Mouse (Mus musculus) testis, postnatal 14 days (tissue): ENCODE data around the gene 1500009C09Rik.
A peak's percentile ranks its signal among the peaks of the same experiment; 100 is the strongest.
"Not testable (repeated sequence)": the region's sequence is repeated elsewhere in the genome, so short reads cannot be mapped to it uniquely, and the experiment has no call there.

ENCODE experiments used
- DNase-seq: peaks from one replicate; pipeline ENCODE4 v3.0.0; 2021; ENCODE audit warnings: low spot score

The 1500009C09Rik gene

DNA sequence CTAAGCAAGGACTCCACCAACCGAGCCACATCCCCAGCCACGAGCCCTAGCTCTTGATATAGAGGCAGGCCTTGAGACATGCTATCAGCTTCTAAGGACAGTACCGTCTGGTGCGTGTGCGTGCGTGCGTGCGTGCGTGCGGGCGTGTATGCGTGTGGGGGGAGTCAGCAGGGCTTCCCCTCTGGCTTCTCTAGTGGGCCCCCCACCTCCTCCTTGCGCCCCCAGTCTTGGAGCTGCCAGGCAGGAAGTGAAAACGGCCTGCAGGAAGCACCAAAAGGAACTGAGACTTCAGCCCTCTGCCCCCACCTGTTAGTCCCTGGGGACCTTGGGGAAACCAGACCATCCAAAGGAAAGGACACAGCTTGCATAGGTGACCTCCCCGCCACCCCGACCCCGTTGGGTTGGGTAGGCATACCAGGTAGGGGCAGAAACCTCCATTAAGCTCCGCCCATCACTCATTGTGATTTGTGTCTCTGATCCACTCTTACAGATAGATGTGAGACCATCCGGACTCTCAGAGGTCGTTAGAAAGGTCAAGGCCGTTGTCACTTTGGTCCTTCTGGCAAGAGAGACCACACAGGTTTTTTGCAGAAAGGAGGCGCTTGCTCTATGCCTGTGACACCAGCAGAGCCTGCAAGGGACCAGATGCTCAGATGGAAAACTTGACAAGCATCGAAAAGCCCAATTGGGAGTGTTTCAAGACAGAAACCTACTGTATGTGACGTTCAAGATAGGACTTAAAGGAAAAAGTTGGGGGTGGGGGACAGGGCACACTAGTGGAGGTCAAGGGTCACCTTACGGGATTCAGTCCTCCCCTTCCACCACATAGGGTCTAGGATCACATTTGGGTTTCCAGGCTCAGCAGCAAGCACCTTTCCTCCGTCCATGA, 33.2 kb upstream of the 1500009C09Rik start:
- DNase-seq: no peak

DNA sequence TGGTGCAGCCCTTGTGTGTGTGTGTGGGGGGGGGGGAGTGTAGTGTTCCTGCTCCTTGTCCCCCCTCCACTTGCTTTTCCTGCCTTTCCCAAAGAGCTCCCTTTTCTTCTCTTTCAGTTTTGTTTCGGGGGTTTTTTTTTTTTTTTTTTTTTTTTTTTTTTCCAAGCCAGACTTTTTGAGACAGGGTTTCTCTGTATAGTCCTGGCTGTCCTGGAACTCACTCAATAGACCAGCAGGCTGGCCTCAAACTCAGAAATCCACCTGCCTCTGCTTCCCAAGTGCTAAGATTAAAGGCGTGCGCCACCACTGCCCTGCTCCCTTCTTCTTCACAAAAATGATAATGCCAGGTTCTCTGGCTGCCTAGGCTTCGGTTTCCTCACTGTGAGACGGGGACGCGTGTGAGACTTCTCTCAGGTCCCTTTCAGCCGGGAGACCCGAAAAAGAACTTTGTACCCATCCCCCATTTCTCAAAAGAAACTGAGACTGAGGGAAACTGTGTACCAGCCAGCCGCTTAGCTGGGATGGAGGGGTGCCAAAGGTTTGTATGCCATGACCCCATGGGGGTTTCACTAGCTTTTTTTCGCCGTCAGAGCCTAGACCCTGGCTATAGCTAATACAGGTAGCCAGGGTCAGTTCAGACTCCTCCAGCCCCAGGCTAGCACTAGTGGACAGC, 32.1 kb upstream of the 1500009C09Rik start:
- no peak for DNase-seq

DNA sequence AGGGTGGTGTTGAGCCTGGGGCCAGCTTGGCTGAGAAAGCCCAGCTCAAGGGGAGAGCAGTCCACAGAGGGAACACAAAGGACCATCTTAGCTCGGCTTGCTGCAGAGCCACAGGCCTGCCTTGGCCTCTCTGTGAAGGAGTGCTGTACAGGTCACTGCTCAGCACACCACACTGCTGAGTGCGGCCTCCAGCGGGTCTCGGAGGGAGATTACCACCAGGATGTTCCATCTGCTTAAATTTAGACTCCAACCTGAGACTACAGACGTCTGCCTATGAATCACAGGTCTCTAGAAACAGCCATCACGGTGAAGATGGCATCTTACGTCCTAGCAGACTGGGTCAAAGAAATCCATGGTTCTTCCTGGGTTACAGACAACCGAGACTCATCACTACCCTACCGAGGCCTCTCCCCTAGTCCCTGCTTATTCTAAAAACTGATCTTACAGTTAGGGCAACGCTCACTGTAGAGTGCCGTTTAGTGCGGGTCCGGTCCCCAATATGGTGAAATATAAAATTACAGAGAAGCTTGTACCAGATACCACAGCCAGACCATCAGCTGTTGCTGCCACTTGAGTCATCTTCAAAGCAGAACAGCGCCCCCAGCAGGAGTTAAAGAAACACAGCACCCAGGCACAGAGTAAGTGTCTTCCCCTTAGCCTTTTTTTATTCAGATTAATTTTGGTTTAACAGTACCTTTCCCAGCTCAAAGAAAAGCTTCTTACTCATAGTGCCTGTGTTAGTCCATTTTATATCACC, 30.9 kb upstream of the 1500009C09Rik start:
- DNase-seq: no peak

DNA sequence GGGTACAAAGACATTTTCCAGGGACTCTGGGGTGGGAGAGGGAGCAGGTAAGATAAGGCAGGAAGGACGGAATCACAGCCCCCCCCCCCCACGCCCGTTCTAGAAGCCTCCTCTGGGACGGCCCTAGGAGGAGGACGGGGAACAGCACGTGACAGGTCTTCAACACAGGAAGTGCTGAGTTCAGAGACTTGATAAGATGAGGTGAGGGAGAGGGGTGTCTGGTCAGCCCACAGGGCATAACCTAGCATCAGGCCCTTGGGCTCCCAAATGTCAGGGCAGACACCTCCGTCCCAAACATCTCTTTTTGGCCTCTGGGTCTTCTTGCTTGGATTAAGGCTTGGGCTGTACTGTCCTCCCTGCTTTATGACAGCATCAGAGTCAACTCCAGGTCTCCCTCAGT, 28.9 kb upstream of the 1500009C09Rik start:
- no peak for DNase-seq

DNA sequence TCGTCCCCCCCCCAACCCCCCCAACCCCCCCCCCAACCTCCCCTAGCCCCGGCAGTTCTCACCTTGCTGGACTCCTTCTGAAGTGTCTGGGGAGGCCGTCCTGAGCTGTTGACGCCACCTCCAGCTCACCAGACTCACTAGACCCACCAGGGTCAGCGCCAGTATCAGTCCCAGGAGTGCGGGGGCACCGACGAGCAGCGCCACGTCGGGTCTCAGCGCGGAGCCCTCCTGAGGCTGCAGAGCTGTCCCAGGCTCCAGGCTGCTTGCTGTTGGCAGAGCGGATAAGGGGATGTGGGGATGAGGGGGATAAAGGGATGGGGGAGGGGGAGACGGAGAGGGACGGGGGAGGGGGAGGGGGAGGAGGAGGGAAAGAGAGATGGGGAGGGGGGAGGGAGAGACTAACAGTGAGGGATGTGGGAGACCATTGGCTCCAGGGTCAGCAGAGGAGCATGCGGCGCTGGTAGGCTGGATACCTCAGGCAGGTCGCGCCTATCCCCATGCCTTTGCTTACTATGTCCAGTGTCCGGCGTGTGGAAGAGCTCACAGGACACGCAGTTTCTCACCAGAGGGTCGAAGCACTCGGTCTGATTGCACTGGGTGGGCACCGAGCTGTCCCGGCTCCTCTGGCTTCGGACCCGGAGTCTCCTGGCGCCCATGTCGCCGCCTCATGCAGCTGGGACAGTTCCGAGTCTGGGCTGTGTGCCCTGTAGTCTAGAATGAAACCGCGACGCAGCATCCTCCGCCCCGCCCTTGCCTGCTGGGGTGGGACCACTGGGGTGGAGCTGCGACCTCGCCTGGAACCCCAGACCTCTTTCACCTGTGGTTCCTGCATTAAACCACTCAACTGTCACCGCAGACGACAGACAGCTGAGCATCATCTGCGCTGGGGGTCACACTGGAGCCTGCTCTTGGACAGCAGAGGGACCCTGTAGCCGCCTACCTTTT, 28.3 kb upstream of the 1500009C09Rik start, which contains the start of gene Tnfrsf13c:
Gene Tnfrsf13c (minus strand): TSS at position 713 of the 945 bp plus-strand sequence.
- no peak for DNase-seq

DNA sequence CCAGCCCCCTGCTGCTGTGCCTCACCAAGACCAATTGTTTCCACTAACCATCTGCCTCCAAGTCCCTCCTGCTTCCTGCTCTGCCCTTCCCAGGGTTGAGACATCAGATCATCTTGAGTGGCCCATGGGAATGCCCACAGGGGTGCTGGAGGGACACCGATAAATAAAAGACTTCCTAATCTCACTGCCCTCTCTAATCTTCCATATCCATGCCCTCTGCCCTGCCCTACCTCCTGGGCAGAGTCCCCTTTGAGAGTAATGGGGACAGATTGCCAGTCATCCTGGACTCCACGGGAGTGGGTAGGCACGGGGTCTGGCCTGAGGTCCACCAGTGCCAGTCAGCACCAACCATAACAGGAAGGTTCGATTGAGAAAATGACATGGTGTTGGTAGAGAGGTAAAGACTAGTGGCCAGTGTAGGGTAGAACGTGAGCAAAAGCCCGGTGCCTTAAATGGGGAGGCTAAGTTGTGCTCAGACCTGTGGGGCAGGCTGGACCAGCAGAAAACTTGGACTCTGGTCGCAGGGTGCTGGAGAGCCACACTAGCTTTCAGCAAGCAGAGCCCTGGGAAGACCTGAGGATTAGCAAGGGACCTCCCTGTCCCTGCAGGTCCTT, 27.5 kb upstream of the 1500009C09Rik start:
- no peak for DNase-seq

DNA sequence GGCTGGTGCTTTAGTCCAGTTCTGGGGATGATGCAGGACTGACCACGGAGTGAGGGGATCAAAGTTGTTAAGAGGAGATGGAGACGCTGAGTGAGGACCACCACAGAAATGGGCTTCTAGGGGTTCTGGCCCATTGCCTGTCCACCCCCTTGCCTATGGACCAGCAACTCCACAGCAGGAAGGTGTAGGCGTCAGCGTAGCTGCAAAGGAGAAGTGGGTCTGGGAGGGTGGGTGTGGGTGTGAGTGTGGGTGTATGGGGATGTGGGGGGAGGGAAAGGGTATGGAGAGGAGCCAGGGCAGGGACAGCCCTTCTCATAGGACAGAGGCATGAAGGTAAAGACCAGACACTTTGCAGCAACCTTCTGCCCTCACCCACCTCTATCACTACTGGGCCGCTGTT, 26.4 kb upstream of the 1500009C09Rik start:
- DNase-seq: no peak

DNA sequence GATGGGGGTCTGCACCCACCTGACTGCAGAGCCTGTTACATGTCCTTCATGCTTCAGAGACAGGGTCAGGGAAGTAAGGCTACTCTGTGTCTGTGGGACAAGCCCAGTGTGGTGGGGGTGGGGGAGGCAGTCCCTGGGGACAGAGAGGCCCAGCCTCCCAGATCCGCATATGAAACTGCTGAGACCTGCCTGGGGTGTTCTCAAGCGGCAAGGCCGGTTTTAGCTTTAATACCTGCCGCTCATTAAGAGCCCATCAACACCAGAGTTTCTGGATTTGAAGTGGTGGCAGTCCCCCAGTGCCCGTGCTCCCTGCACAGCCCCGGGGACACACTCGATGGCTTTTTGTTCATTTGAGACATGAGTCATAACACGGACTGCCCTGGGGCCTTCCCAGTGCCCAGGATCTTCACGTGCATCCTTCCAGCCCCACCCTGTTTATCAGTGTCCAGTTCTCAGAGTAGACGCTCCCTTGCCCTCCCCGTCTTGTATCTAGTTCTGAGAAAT, 22.6 kb upstream of the 1500009C09Rik start:
- DNase-seq: no peak

DNA sequence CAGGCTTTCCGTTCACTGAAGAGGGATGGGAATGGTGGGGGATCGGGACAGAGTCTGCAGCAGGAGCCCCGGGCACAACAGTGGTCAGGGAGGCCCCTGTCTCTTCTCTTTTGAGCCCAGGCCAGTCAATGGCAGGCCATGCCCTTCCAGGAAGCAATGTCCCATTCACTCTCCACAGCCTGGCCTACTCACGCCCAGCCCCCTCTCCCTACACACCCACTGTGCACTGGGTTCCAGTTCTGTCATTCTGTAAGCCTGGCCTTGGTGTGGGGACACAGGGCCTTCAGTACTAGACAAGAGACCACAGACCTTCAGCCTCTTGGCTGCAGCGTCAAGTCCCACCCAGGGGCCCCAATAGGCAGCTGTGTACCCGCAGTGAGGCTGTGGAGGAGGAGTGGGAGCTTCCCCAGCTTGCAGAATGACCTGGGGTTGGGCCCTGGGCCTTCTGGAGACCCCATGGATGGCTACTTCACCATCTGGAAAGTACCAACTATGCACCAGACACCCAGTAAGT, 22.0 kb upstream of the 1500009C09Rik start:
- DNase-seq: no peak

DNA sequence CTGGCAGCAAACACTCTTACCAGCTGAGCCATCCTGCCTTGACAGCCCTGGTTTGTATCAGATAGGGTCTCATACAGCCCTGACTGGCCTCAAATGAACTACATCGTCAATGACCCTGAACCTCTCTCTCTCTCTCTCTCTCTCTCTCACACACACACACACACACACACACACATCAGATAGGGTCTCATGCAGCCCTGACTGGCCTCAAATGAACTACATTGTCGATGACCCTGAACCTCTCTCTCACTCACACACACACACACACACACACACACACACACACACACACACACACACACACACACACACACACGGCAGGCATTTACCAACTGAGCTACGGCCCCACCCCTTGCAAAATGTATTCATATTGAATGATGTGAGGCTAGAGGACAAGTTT, 21.1 kb upstream of the 1500009C09Rik start:
- no peak for DNase-seq

DNA sequence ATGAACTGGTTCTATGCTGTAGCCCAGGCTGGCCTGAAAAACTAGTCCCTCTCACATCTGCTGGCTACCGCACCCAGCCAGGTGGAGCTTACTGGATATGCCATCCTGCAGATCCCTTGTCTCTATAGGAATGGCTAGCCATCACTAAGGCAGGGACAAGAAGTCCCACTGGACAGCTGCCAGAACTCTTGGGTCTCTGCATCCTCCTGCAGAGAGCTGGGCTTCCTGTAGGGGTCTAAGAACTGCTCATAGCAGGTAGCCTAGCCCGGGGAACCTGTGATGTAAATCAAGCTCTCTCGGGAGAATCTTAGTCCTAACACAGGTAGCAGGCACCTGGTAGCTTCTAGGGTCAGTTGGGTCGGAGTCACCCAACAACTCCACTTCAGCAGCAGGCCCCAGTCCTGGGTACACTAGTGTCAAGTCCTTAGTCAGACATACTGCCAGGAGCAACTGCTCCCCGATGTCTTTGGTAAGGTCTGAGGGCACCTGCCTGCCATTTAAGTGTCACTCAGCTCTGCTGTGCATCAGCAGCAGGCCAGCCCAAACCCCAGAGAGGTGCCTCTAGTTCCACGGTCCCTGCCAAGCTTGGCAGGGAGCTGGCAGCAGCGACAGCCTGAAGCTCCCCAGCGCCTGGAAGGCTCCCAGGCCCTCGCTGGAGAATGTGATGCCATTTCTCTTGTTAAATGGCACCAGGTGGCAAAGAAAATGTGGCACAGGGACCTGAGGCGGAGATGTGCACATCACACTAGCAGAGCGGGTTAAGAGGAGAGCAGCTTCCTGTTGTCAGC, 20.4 kb upstream of the 1500009C09Rik start:
- DNase-seq: no peak

DNA sequence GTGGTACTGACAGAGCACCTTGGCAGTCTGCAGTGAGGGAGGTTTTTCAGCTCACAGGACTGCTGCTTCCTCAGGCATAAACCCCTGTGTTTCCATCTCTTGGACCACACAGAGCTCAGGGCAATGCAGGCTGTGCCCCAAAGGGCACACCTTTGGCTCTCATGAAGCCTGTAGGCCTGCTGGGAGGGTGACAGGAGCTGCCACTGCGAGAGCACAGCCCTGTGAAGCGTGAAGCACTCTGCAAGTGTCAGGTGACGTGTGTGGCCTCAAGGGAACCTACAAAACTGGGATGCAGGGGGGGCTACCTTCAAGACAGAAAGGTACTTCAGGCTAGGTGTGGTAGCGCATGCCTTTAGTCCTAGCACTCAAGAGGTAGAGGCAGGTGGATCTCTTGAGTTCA, 19.5 kb upstream of the 1500009C09Rik start:
- DNase-seq: no peak

DNA sequence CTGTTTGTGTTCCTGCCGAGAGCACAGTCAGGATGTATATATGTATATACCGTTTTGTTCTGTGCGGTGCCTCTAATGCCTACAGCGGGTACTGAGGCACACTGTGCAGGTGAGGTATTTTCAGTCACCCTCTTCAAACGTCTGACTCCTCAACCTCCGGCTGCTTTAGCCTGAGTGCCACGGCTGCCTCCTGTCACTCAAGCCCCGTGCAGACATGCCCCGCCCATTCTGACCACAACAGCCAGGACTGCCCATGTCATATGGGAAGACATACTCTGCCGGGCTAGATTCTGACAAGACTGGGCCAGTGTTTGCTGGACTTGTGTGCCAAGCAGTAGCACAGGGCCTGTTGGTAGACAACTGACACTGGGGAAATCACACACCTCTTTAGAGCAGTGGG, 16.5 kb upstream of the 1500009C09Rik start:
- DNase-seq: no peak

DNA sequence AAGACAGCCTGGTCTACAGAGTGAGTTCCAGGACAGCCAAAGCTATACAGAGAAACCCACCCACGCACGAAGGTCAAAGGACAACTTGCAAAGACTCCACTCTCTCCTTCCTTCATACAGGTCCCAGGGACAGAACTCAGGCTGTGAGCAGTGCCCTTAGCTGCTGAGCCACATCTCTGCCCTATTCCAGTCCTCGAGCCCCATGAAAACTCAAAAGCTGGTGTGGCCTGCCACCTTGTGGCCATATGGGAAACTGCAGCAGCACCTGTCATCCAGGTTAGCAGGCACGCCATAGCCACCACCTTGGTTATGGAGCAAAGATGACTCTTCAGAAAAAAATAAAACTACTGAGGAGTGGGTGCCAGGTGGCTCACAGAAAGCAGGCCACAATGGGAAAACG, 15.6 kb upstream of the 1500009C09Rik start:
- peak; percentile 70 for DNase-seq

DNA sequence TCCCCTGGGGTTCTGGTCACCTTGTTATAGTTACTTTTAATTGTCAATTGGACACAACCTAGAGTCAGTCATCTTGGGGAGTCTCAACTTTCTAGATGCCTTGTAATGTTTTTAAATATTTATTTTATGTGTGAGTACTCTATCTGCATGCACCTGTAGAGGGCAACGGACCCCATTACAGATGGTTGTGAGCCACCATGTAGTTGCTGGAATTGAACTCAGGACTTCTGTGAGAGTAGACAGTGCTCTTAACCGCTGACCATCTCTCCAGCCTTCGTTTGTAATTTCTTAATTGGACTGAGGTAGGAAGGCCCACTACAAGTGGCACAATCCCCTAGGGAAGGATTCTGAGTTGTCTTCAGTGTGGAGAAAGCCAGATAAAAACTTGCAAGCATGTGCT, 8.9 kb upstream of the 1500009C09Rik start:
- DNase-seq: no peak

DNA sequence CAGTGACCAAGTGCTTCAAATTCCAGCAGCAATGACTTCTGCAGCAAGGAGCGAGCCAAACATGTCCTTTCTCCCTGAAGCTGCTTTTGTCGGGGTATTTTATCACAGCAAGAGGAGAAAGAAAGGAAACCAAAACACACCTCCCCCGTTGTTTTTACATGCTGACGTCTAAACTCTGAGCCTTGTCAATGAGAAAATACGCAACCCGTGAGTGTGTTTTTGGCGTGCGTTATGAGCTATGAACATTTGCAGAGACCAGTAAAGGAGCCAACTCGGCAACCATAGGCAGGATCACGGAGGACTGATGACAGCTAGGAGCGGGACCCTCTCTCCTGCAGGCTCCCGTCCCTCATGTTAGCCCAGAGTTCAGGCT, 8.5 kb upstream of the 1500009C09Rik start:
- no peak for DNase-seq

DNA sequence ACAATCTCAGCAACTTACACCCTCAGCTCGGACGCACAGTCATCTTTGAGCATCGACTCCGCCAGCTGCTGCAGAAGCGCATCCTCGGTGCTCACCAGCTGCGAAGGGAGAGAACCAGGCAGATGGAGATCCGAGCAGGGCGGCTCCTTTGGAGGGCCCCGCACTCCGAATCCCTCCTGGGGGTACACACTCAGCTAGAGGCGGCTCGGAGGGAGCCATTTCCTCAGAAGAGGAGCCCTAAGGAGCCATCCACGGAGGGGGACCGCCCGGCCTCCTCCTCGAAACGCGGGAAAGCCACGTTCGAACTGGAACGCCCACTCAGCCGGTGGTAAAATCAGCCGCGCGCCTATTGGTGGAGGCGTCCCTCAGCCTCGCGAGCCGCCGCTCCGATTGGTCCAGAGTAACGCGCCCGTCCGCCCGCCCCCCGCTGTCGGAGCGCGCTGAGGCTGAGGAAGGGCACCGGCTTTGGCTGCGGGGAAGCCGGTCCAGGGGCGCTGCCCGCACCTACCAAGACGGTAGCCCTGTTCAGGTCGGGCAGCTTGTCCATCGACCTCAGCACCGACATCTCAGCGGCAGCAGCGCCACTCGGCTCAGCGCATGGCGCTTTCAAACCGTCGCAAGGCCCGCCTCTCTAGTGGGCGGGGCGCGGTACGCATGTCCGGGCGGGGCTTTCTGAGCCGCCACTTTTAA, 7.9 kb upstream of the 1500009C09Rik start, which contains the start of gene Cenpm:
Gene Cenpm (minus strand): TSS at position 634 of the 690 bp plus-strand sequence.
- peak; percentile 94 for DNase-seq

DNA sequence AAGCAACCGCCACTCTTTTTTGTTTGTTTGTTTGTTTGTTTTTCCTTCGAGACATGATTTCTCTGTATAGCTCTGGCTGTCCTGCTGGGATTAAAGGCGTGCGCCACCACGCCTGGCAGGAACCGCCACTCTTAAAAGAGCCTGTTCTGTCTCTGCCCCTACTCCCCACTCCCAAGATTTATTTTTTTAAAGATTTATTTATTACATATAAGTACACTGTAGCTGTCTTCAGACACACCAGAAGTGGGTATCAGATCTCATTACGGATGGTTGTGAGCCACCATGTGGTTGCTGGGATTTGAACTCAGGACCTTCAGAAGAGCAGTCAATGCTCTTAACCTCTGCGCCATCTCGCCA, 7.4 kb upstream of the 1500009C09Rik start:
- DNase-seq: not testable (repeated sequence)

DNA sequence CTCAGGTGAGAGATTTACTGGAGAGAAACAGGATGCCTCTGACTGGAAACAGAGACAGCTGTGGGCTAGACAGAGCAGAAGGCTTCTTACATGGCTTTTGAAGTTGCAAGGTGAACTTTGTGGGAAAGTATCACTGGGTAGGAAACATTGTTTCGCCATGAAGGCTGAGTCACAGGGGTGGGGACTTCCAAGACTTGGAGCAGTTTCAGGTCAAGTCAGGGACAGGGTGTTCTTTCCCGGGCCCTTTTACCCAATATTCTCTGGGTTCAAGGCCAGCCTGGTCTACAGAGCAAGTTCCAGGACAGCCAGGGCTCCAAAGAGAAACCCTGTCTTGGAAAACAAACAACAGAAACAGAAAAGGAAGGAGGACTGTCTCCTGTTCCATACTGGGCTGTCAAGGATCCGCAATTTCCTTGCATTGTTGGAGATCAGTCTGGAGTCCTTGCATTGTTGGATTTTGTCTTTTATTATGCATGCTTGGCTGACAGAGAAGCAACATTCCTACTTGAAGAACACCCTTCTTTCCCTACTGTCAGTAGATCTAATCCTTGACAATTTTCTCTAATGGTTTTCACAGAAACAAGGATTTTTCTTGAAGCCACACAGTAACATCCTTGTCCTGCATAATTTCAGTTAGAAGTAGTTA, 4.9 kb upstream of the 1500009C09Rik start:
- DNase-seq: peak; percentile 83
